In genomic region chr9:66512351-66512671, GRCm38 (mm10) we compare ENCODE assay signal across 8 mouse cellular contexts. TPM values are rescaled to one million over a fixed set of nuclear protein-coding genes. Genes with fewer than 3 reads are reported as not detected.
DNase-seq lines count a peak whose midpoint lies in the region; ATAC-seq lines count a peak whose summit lies in the region.

No protein-coding gene starts in this region.

- H3K27me3 ChIP-seq in heart, embryonic 12.5 days (replicated peaks) = no peaks in the 10 kb centered on the region
- no peaks in the 10 kb centered on the region for H3K27me3 ChIP-seq in kidney, embryonic 16.5 days (ENCODE audit: insufficient read depth, low read length)

- WGBS in heart, embryonic 12.5 days = under 1% methylated on average over 8 of the region's 8 CpGs
- 1% methylated on average over 8 of the region's 8 CpGs for WGBS in kidney, embryonic 16.5 days

- H3K9me3 ChIP-seq in heart, embryonic 12.5 days (replicated peaks) = no peaks in the 10 kb centered on the region
- H3K9me3 ChIP-seq in kidney, embryonic 16.5 days (ENCODE audit: low read length) = no peaks in the 10 kb centered on the region

- H3K9ac ChIP-seq in heart, embryonic 12.5 days = peak overlapping the region; percentile 82
- H3K9ac ChIP-seq in kidney, embryonic 16.5 days (replicated peaks; ENCODE audit: low read length) = peak overlapping the region; percentile 86

- peak overlapping the region; percentile 83 for H3K4me2 ChIP-seq in heart, embryonic 12.5 days
- peak overlapping the region; percentile 97 for H3K4me2 ChIP-seq in kidney, embryonic 16.5 days (replicated peaks; ENCODE audit: low read depth, low read length)

- peak overlapping the region; percentile 93 for H3K27ac ChIP-seq in heart, embryonic 12.5 days (ENCODE audit: poor library complexity, severe bottlenecking)
- H3K27ac ChIP-seq in kidney, embryonic 16.5 days (ENCODE audit: low read length) = peak overlapping the region; percentile 99

- ATAC-seq in erythroblast, adult 5-6 weeks (replicated peaks; ENCODE audit: low FRiP score, poor library complexity, severe bottlenecking) = peak; percentile 51
- peak; percentile 84 for ATAC-seq in heart, embryonic 12.5 days (ENCODE audit: insufficient number of reproducible peaks, low FRiP score)
- peak; percentile 91 for ATAC-seq in kidney, embryonic 16.5 days (ENCODE audit: low FRiP score, low TSS enrichment)

- peaks cover 46% of the 10 kb centered on the region for H3K36me3 ChIP-seq in heart, embryonic 12.5 days
- peaks cover 33% of the 10 kb centered on the region for H3K36me3 ChIP-seq in kidney, embryonic 16.5 days (ENCODE audit: insufficient read depth, low read length)

- DNase-seq in B cell, adult 2 months = peak; percentile 83
- DNase-seq in brain, adult 2 months (ENCODE audit: low read depth, low spot score) = peak; percentile 95
- peak; percentile 85 for DNase-seq in liver
- peak; percentile 21 to 63 for DNase-seq in monocyte, adult 2 months (ENCODE audit: low read depth in 1 of 2, low spot score in 2 of 2)
- DNase-seq in spleen, postnatal 14 days (ENCODE audit: low spot score in 2 of 2) = peak; percentile 50 to 60

- peaks cover 40% of the 10 kb centered on the region for H3K4me1 ChIP-seq in heart, embryonic 12.5 days (replicated peaks)
- peaks cover 33% of the 10 kb centered on the region for H3K4me1 ChIP-seq in kidney, embryonic 16.5 days (ENCODE audit: insufficient read depth, low read length)

- peak overlapping the region; percentile 55 for H3K4me3 ChIP-seq in heart, embryonic 12.5 days
- H3K4me3 ChIP-seq in kidney, embryonic 16.5 days (ENCODE audit: low read length) = peak overlapping the region; percentile 68

RNA-seq across cellular contexts. Expression of gene Fbxl22, which starts 2.1 kb away (rescaled TPM):
- total RNA-seq in erythroblast, adult 5-6 weeks (2015; ENCODE audit: low replicate concordance) = not detected in 2 replicates
- total RNA-seq in erythroblast, adult 5-6 weeks (2017; ENCODE audit: low replicate concordance) = 0.26 and 1.8 TPM in 2 replicates
- 62.2 and 63.9 TPM in 2 replicates for polyA plus RNA-seq in heart, embryonic 12.5 days (2016; fragmentation: Nextera tagmentation; extraction: Ambion mirVana)
- 2.8 and 6.5 TPM in 2 replicates for polyA plus RNA-seq in kidney, embryonic 16.5 days (2015; fragmentation: Nextera tagmentation; extraction: Ambion mirVana)

Comparison
In these comparisons a context has a peak if more than half of its experiments do, and no peak if none do; other contexts are left out.
1. Peak in every context shown above with its lines: DNase-seq, ATAC-seq, H3K4me3 ChIP-seq and H3K27ac ChIP-seq.
2. DNase-seq: peak in every context shown above with its lines; median percentile 95 in brain, adult 2 months; 85 in liver; 83 in B cell, adult 2 months; 55 in spleen, postnatal 14 days; 42 in monocyte, adult 2 months.